ENCODE assay signal across 17 mouse cellular contexts in the genomic region with DNA sequence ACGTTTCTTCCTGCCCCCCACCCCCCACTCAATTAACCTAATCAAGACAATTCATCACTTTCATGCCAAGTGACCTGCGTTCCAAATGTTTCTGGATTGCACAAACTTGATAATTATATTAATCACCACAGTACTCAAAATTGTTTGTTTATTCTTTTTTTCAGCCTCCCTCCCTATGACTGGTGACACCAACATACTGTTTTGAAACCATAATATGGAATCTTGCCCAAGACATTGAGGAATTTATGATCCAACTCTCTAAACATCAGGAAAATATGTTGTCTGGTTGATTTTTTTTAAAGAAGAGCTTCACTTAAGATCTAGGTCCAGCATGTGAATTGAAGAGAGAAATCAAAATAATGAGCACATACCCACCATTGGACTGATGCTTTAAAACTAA.
"Had no signal": no experiment of that assay in that cellular context is flagged by ENCODE, and none has a peak within 500 bp of the region (broad histone marks: within the 10 kb centered on the region; RNA-seq: fewer than 3 reads in every experiment).

No protein-coding gene starts in this region.

- DNase-seq: liver, embryonic 13.5 days; liver, postnatal 0 days; lung, postnatal 36 days; right cerebral cortex, postnatal 14 days; thymus, adult 2 months; thymus, postnatal 25 days; thymus, postnatal 4 days had no signal

- H3K4me1 ChIP-seq: liver, embryonic 13.5 days; liver, embryonic 15.5 days; lung, embryonic 15.5 days; megakaryocyte, embryonic 14.5 days; midbrain, embryonic 13.5 days; midbrain, embryonic 15.5 days; neural tube, embryonic 12.5 days; stomach, embryonic 15.5 days had no signal

- H3K27ac ChIP-seq: liver, embryonic 13.5 days; liver, embryonic 15.5 days; lung, embryonic 15.5 days; macrophage; midbrain, embryonic 13.5 days; midbrain, embryonic 15.5 days; neural tube, embryonic 12.5 days; stomach, embryonic 15.5 days; stomach, postnatal 0 days had no signal

- H3K27me3 ChIP-seq: liver, embryonic 13.5 days; liver, embryonic 15.5 days; lung, embryonic 15.5 days; megakaryocyte, embryonic 14.5 days; midbrain, embryonic 13.5 days; midbrain, embryonic 15.5 days; neural tube, embryonic 12.5 days; stomach, embryonic 15.5 days had no signal

- H3K36me3 ChIP-seq: liver, embryonic 13.5 days; liver, embryonic 15.5 days; lung, embryonic 15.5 days; midbrain, embryonic 13.5 days; midbrain, embryonic 15.5 days; neural tube, embryonic 12.5 days; stomach, embryonic 15.5 days had no signal

- ATAC-seq: liver, postnatal 0 days; midbrain, embryonic 13.5 days; midbrain, embryonic 15.5 days had no signal

- H3K4me2 ChIP-seq: liver, embryonic 13.5 days; liver, embryonic 15.5 days; lung, embryonic 15.5 days; midbrain, embryonic 11.5 days; midbrain, embryonic 13.5 days; midbrain, embryonic 15.5 days; neural tube, embryonic 12.5 days; stomach, embryonic 15.5 days had no signal

- H3K9ac ChIP-seq: liver, embryonic 13.5 days; liver, embryonic 15.5 days; liver, postnatal 0 days; lung, embryonic 15.5 days; midbrain, embryonic 13.5 days; midbrain, embryonic 15.5 days; neural tube, embryonic 12.5 days; stomach, embryonic 15.5 days had no signal

- H3K4me3 ChIP-seq: liver, embryonic 13.5 days; liver, embryonic 15.5 days; lung, embryonic 15.5 days; megakaryocyte, embryonic 14.5 days; midbrain, embryonic 13.5 days; midbrain, embryonic 15.5 days; neural tube, embryonic 12.5 days; stomach, embryonic 15.5 days had no signal

- H3K9me3 ChIP-seq: liver, embryonic 13.5 days; liver, embryonic 15.5 days; lung, embryonic 15.5 days; megakaryocyte, embryonic 14.5 days; midbrain, embryonic 13.5 days; midbrain, embryonic 15.5 days; neural tube, embryonic 12.5 days; stomach, embryonic 15.5 days had no signal
